Mouse (Mus musculus) midbrain, embryonic 12.5 days (tissue): Measurements from ENCODE around the gene Hlf. TPM values are rescaled to one million over a fixed set of nuclear protein-coding genes. Genes with fewer than 3 reads are reported as not detected.

Source experiments
- ATAC-seq: fragments of 200-750 bp; cut with Nextera tagmentation; 2 replicates; pipeline ENCODE4 v1.8.0; 2017; ENCODE audit warnings: low read depth, moderate TSS enrichment, moderate library complexity; ENCODE audit not compliant: low FRiP score
- H3K27ac ChIP-seq: fragments of 300-500 bp; sonication (generic); replicated peaks from 2 replicates; pipeline ENCODE4 v1.5.1; 2016; ENCODE audit warnings: mild to moderate bottlenecking
- H3K27me3 ChIP-seq: fragments of 300-500 bp; sonication (generic); 2 replicates; pipeline ENCODE4 v1.6.1; 2016; ENCODE audit warnings: mild to moderate bottlenecking
- H3K36me3 ChIP-seq: fragments of 300-500 bp; sonication (generic); 2 replicates; pipeline ENCODE4 v1.6.1; 2016
- H3K4me1 ChIP-seq: fragments of 300-500 bp; sonication (generic); 2 replicates; pipeline ENCODE4 v1.6.1; 2016
- H3K4me2 ChIP-seq: fragments of 300-500 bp; sonication (generic); replicated peaks from 2 replicates; pipeline ENCODE4 v1.6.1; 2016; ENCODE audit warnings: mild to moderate bottlenecking, moderate library complexity
- H3K4me3 ChIP-seq: fragments of 300-500 bp; sonication (generic); 2 replicates; pipeline ENCODE4 v1.5.1; 2016; ENCODE audit warnings: mild to moderate bottlenecking
- H3K9ac ChIP-seq: fragments of 300-500 bp; sonication (generic); replicated peaks from 2 replicates; pipeline ENCODE4 v1.6.1; 2016; ENCODE audit warnings: mild to moderate bottlenecking, moderate library complexity
- H3K9me3 ChIP-seq: fragments of 300-500 bp; sonication (generic); 2 replicates; pipeline ENCODE4 v1.6.1; 2016; ENCODE audit warnings: mild to moderate bottlenecking
- WGBS: fragments of 180-500 bp; shearing (Covaris S2); methylation state at CpG from one replicate; pipeline ENCODE4 v1.1.7; 2016; 5-methylcytosine and 5-hydroxymethylcytosine counted together
- polyA plus RNA-seq: library from polyadenylated mRNA; unstranded; fragments of >200 nt; fragmentation: Nextera tagmentation; extraction: Ambion mirVana; gene quantifications from 2 replicates; pipeline ENCODE4 v1.2.1, GENCODE M21; 2016

Gene Hlf
- polyA plus RNA-seq, 1 experiment from 2014 or later = 5.3 TPM

DNA sequence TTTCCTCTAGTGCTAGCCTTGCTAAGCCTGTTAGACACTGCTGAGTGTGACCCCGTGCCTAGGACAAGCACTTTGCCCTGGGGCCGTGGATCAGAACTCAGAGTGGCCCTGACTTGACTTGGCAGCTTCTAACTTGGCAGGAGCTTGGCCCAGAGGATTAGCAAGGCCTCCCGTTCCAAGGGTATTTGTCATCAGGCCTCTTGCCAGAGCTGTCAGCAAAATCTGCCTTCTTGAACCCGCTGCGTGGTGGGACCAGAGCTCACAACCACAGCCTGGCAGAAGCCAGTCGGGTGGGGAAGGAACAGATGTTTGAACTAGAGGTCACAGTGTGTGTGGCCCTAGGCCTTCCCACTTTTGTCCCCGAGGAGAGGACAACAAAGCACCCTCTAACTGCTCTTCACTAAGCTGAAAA, 35.4 kb downstream of the Hlf start:
- WGBS = 50% methylated on average over 7 of the region's 7 CpGs
- Histone ChIP-seq H3K4me3 (no peak overlapping the region), H3K9me3 (no peaks in the 10 kb centered on the region), H3K4me2 (no peak overlapping the region), H3K36me3 (no peaks in the 10 kb centered on the region), H3K4me1 (peaks cover 21% of the 10 kb centered on the region), H3K27me3 (0 out of 2 replicates have a peak, but pooled peaks cover 4% of the 10 kb centered on the region), H3K9ac (no peak overlapping the region), H3K27ac (no peak overlapping the region)
- ATAC-seq = no peak

DNA sequence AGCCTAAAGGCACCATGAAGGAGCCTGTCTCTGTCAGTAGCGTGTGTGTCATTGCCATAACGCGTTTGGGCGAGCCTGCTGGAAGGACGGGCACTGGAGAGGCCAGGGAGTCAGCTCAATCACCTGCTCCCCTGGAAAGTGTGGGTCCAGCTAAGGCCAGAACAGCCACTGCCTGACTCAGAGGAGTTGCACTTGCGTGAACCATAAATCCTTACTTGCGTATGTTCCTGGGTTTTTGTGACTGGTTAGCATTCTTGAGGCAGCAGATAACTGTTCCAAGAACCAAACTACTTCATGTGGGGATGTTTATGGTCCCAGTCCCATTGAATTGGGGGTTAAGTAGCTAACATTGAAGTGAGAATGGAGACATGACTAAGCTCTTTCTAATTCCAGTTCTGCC, 38.0 kb downstream of the Hlf start:
- Histone ChIP-seq H3K27ac (no peak overlapping the region), H3K4me1 (peaks cover 28% of the 10 kb centered on the region), H3K9me3 (no peaks in the 10 kb centered on the region), H3K4me3 (no peak overlapping the region), H3K27me3 (0 out of 2 replicates have a peak, but pooled peaks cover 4% of the 10 kb centered on the region), H3K4me2 (no peak overlapping the region), H3K9ac (no peak overlapping the region), H3K36me3 (no peaks in the 10 kb centered on the region)
- WGBS = 91% methylated on average over 7 of the region's 7 CpGs
- ATAC-seq = no peak

DNA sequence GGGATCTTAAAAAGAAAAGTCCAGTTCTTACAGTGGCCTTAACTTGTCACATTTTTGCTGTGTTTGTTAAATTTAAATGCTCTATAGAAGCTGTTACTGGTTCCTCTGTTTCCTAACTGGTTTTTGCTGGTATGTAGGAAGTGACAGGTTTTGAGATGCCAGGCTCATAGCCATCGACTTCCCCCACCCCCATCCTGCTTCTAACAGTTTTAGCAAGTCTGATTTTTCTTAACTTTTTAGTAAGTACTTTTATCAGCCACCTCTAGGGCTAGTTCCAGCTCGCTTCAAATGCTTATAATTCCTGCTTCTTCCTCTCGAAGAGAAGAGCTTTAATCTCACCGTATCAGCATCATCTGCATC, 40.6 kb downstream of the Hlf start:
- no peak overlapping the region for H3K4me3 ChIP-seq
- no peaks in the 10 kb centered on the region for H3K9me3 ChIP-seq
- no peaks in the 10 kb centered on the region for H3K27me3 ChIP-seq
- 0 out of 2 replicates have a peak, but pooled peaks cover 3% of the 10 kb centered on the region for H3K36me3 ChIP-seq
- no peak for ATAC-seq
- 76% methylated on average over 4 of the region's 4 CpGs for WGBS
- H3K27ac ChIP-seq = no peak overlapping the region
- H3K4me2 ChIP-seq = no peak overlapping the region
- no peak overlapping the region for H3K9ac ChIP-seq
- peaks cover 17% of the 10 kb centered on the region; the same call in 1 of the 2 replicates for H3K4me1 ChIP-seq

DNA sequence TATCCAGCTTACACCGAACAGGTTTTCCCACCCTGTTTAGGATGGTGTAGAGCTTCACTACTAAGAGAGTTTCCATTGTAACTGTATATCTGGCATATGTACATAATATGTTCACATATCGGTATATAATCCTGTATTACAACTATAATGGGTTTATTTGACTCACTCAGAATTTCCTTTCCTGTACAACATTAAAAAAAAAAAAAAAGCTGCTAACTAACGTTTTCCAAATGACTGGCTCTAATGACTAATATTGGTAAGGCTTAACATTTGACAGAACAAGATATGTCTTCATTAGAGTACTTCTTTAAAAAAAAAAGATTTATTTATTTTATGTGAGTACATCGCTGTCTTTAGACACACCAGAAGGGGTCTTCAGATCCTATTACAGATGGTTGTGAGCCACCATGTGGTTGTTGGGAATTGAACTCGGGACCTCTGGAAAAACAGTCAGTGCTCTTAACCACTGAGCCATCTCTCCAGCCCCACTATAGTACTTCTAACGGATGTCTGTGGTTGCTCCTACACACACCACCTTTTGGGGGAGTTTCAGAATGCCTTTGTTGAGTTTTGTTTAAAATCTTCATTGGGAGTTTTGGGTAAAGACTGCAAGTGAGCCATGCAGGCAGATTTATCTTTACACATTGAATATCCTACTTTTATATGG, 41.1 kb downstream of the Hlf start:
- no peak for ATAC-seq
- Histone ChIP-seq H3K4me2 (no peak overlapping the region), H3K27ac (no peak overlapping the region), H3K27me3 (no peaks in the 10 kb centered on the region), H3K36me3 (0 out of 2 replicates have a peak, but pooled peaks cover 3% of the 10 kb centered on the region), H3K4me1 (peaks cover 17% of the 10 kb centered on the region; the same call in 1 of the 2 replicates), H3K4me3 (no peak overlapping the region), H3K9ac (no peak overlapping the region), H3K9me3 (no peaks in the 10 kb centered on the region)
- WGBS = 92% methylated on average over 6 of the region's 6 CpGs

DNA sequence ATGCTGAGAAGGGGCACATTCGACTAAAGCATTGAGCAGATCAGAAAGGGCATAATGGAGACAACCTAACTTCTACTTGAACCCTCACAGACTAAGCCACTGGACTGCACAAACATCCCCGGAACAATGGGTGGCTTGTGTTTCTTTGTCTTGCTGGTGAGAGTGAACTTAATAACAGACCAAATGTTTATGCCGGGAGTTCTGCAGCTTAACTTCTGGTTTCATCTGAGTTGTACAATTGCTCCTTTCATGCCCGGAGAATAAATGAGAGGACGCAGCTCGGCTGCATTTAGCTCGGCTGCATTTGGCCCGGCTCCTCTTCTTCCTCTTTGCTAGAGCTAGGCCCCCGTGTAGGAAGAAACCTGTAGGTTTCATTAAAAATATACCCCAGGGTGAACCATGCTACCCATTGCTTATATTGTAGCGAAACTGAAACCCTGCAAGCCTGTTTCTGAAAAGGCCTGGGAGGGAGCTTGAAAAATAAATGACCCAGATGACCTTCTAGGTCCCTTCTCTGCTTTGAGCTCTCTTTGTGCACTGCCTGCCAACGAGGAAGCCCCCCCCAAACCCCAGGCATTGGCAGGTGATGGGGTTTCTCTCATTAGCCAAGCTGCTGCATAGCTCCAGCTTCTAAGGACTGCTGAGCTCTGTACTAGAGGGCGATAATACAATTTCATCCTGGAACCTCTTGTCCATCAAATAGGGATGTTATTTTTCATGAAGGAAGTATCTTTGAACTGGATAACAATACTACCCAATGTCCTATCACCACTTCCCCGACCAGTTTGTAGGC, 42.8 kb downstream of the Hlf start:
- H3K27ac ChIP-seq = no peak overlapping the region
- 0 out of 2 replicates have a peak, but pooled peaks have one; percentile 38 for ATAC-seq
- H3K9ac ChIP-seq = no peak overlapping the region
- H3K4me1 ChIP-seq = peaks cover 17% of the 10 kb centered on the region; the same call in 1 of the 2 replicates
- no peaks in the 10 kb centered on the region for H3K9me3 ChIP-seq
- H3K27me3 ChIP-seq = no peaks in the 10 kb centered on the region
- no peak overlapping the region for H3K4me3 ChIP-seq
- 0 out of 2 replicates have a peak, but pooled peaks cover 3% of the 10 kb centered on the region for H3K36me3 ChIP-seq
- H3K4me2 ChIP-seq = no peak overlapping the region
- 50% methylated on average over 13 of the region's 13 CpGs for WGBS

DNA sequence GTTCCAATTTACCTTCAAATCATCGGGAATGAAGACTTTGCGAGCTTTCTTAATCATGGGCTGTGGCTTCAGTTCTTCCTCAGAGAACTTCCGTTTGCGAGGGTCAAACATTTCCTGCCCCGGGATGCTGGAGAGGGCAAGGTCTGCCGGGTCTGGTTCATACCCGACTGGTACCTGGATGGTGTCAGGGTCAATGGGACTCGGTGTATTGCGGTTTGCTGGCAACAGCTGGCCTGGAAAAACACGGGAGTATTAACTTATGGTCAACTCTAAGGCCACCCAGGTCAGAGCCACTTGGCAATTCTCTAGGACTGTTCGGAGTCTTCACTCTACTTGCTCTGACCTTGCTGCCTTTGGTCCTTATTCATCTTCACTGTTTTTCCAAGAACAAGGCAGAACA, 44.9 kb downstream of the Hlf start:
- no peak for ATAC-seq
- H3K9ac ChIP-seq = no peak overlapping the region
- H3K4me1 ChIP-seq = peaks cover 15% of the 10 kb centered on the region; the same call in 1 of the 2 replicates
- H3K4me3 ChIP-seq = no peak overlapping the region
- no peaks in the 10 kb centered on the region; the same call in 1 of the 2 replicates for H3K27me3 ChIP-seq
- 0 out of 2 replicates have a peak, but pooled peaks cover 3% of the 10 kb centered on the region for H3K36me3 ChIP-seq
- 94% methylated on average over 11 of the region's 11 CpGs for WGBS
- H3K27ac ChIP-seq = no peak overlapping the region
- no peak overlapping the region for H3K4me2 ChIP-seq
- no peaks in the 10 kb centered on the region for H3K9me3 ChIP-seq

DNA sequence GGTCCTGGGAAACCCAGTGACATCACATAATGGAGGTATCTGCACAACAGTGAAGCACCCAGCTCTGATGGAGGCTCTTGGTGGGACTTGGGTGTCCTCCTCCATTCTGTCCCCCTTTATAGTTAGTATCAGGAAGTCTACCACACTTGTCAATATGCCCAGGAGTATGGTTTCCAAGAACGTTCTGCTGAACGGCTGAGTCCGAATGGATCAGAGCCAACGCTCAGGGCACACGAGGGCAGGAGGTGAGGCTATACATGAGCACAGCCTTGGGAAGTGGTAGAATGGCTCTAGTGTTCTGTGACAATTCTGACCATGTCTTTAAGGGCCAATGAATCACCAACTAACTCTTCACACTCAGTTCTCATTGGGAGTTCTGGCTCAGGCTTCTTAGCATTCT, 47.8 kb downstream of the Hlf start:
- no peak overlapping the region for H3K4me3 ChIP-seq
- peaks cover 7% of the 10 kb centered on the region; the same call in 1 of the 2 replicates for H3K4me1 ChIP-seq
- H3K27me3 ChIP-seq = no peaks in the 10 kb centered on the region; the same call in 1 of the 2 replicates
- H3K27ac ChIP-seq = no peak overlapping the region
- H3K36me3 ChIP-seq = 0 out of 2 replicates have a peak, but pooled peaks cover 3% of the 10 kb centered on the region
- WGBS = 92% methylated on average over 5 of the region's 5 CpGs
- H3K9ac ChIP-seq = no peak overlapping the region
- ATAC-seq = no peak
- no peak overlapping the region for H3K4me2 ChIP-seq
- H3K9me3 ChIP-seq = no peaks in the 10 kb centered on the region

DNA sequence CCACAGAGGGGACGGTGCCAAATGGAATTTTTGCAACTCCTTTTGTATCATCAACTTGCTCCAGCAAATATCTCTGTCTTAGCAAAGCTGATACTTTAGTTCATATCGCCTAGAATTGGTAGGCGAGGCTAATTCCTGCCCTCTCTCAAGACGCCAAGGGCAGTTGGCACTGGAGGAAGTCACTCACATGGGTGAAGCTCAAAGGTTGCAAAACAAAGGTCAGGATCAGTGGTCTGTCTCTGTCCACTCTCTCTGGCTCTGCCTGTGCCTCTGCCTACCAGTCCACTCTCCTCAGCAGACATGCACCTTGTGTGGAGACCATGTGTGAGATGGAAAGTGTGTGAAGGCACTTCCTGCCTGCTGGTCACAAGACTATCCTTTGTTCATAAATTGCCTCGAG, 48.4 kb downstream of the Hlf start:
- Histone ChIP-seq H3K27ac (no peak overlapping the region), H3K27me3 (no peaks in the 10 kb centered on the region; the same call in 1 of the 2 replicates), H3K9me3 (no peaks in the 10 kb centered on the region), H3K4me3 (no peak overlapping the region), H3K4me1 (peaks cover 1% of the 10 kb centered on the region; the same call in 1 of the 2 replicates), H3K36me3 (0 out of 2 replicates have a peak, but pooled peaks cover 3% of the 10 kb centered on the region), H3K4me2 (no peak overlapping the region), H3K9ac (no peak overlapping the region)
- 86% methylated on average over 5 of the region's 5 CpGs for WGBS
- no peak for ATAC-seq

DNA sequence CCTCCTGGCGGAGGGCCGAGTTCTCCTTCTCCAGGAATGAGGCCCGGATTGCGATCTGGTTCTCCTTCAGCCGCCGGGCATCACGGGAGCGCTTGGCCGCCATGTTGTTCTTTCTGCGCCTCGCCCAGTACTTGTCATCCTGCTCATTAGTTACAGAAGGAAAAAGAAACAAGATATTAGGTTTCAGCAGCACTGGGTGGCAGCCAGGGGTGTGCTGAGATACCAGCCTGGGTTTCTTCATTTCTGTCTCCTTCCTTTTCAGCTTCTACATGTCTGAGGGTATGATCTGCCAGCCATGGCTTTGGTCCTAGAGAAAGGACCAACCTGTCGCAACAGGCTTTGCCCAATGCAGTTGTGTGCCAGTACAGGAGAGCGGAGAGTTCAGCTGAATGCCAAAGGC, 49.9 kb downstream of the Hlf start:
- Histone ChIP-seq H3K9ac (no peak overlapping the region), H3K4me1 (no peaks in the 10 kb centered on the region; the same call in 1 of the 2 replicates), H3K9me3 (no peaks in the 10 kb centered on the region), H3K4me3 (no peak overlapping the region), H3K4me2 (no peak overlapping the region), H3K27ac (no peak overlapping the region), H3K27me3 (no peaks in the 10 kb centered on the region; the same call in 1 of the 2 replicates), H3K36me3 (no peaks in the 10 kb centered on the region)
- no peak for ATAC-seq
- WGBS = 96% methylated on average over 13 of the region's 13 CpGs

DNA sequence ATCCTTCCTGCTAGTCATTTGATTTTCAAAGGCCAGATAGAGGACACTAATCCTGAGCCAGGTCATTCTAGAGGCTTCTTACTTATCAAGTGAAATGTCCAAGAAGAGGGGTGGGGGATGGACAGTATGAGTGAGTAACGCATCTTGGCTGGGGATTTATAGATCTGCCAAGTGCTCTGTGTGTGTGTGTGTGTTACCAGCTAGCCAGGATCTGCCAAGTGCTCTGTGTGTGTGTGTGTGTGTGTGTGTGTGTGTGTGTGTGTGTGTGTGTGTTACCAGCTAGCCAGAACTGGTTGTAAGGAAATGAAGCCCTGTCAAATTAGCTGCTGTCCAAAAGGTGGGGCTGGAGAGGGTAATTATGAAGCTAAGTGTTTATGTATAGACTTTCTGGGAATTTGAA, 55.9 kb downstream of the Hlf start:
- no peaks in the 10 kb centered on the region for H3K36me3 ChIP-seq
- H3K4me2 ChIP-seq = no peak overlapping the region
- no peak overlapping the region for H3K4me3 ChIP-seq
- no peak for ATAC-seq
- no peaks in the 10 kb centered on the region; the same call in 1 of the 2 replicates for H3K4me1 ChIP-seq
- H3K9ac ChIP-seq = no peak overlapping the region
- 75% methylated on average over 1 of the region's 1 CpGs for WGBS
- no peaks in the 10 kb centered on the region for H3K9me3 ChIP-seq
- H3K27ac ChIP-seq = no peak overlapping the region
- H3K27me3 ChIP-seq = no peaks in the 10 kb centered on the region

DNA sequence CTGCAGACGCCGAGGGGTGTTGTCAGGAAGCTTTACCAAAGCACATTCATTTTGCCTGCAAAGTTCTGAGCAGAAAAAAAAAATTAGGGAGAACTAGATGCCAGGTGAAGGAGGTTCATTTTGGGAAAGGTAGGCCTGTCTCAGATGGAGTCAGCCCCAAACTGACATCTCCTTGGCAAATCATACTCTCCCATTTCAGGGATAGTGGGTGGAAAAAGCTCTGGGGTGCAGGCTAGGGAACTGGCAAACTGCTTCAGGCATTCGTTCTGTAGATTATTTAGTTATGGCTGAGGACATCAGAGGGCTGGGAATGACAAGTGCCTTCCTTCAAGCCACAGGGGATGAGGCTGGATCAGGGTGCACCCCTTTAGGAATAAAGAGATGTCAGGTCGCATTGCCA, 58.0 kb downstream of the Hlf start:
- WGBS = 77% methylated on average over 4 of the region's 4 CpGs
- no peak for ATAC-seq

DNA sequence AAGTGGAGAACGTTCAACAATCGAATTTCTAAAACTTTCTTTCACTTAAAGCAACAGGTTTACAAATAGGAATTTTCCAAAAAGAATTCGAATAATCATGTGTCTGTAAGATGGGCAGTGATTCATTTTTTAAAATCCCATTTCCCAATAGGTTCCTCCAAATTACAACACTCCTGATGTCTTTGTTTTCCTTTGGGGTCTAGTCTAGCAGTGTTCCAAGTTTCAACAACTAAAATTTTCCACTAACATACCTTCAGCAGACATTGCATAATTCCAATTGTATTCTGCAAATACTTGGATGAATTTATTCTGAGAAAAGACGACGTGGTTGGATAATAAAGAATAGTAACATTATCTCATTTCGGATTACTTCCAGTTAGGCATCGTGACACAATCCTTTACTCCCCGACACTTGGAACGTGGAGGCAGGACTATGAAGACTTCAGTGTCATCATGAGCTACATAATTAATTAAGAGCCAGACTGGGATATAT, 60.4 kb downstream of the Hlf start:
- H3K27me3 ChIP-seq = no peaks in the 10 kb centered on the region
- WGBS = 88% methylated on average over 9 of the region's 9 CpGs
- H3K36me3 ChIP-seq = no peaks in the 10 kb centered on the region
- no peaks in the 10 kb centered on the region for H3K4me1 ChIP-seq
- H3K9me3 ChIP-seq = no peaks in the 10 kb centered on the region
- H3K4me2 ChIP-seq = no peak overlapping the region
- H3K4me3 ChIP-seq = no peak overlapping the region
- no peak overlapping the region for H3K9ac ChIP-seq
- no peak for ATAC-seq
- H3K27ac ChIP-seq = no peak overlapping the region

More for the DNA sequence above, 58.0 kb downstream of the Hlf start:
- no peaks in the 10 kb centered on the region for H3K27me3 ChIP-seq
- H3K36me3 ChIP-seq = no peaks in the 10 kb centered on the region
- H3K4me3 ChIP-seq = no peak overlapping the region
- H3K9me3 ChIP-seq = no peaks in the 10 kb centered on the region
- no peak overlapping the region for H3K9ac ChIP-seq
- H3K4me1 ChIP-seq = no peaks in the 10 kb centered on the region; the same call in 1 of the 2 replicates
- no peak overlapping the region for H3K4me2 ChIP-seq
- H3K27ac ChIP-seq = no peak overlapping the region
